Mouse (Mus musculus): ENCODE measurements around the gene Olfr132.

DNA sequence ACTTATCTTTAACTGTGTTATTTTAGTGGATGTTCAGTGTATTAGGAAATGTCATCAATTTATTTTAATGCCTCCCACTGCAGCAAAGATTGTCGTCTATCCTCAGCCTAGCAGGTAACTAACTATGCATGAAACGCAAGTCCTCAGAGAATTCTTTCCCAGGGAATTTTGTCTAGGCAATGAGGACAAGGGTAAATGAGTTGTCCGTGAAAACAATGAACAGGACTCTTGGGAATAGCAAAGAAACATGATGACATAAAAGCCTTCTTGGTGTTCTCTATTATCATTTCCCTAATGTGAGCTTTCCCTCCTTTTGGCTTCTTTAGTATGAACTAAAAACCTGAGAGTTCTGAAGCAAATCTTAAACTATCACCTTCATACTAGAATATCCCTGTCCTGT is 36.8 kb upstream of the Olfr132 start, which contains the start of gene Olfr134:
- TF ChIP-seq POLR2A (IDR thresholded peaks at IDR 0.05; ENCODE audit: borderline replicate concordance, control insufficient read depth, low read depth, low read length), result no peak
- no peak for TF ChIP-seq CTCF (IDR thresholded peaks at IDR 0.05; ENCODE audit: control insufficient read depth, insufficient read depth, low read length)

All from bone marrow, adult 2 months (tissue).